Mouse (Mus musculus): ENCODE data around the gene Rapsn. TPM values are rescaled to one million over a fixed set of nuclear protein-coding genes. Genes with fewer than 3 reads are reported as not detected.

Rapsn gene
- polyA plus RNA-seq, 1 experiment = 1.9 TPM

- Histone ChIP-seq H3K4me1 (ENCODE audit: control insufficient read depth, insufficient read depth, low read length) (peaks cover 5% of the 10 kb centered on the region; the same call in 1 of the 2 replicates), H3K4me3 (ENCODE audit: insufficient read depth, low read length) (no peak overlapping the region), H3K27ac (ENCODE audit: insufficient read depth, low read length) (no peak overlapping the region)
- no peak for TF ChIP-seq CTCF (IDR thresholded peaks at IDR 0.05; ENCODE audit: extremely low read depth, insufficient read depth, low read length)
- TF ChIP-seq POLR2A (IDR thresholded peaks at IDR 0.05; ENCODE audit: extremely low read depth, insufficient read depth, low read length) = no peak
Observed at GRCm38 (mm10) chr2:91062779-91063606, 27.6 kb downstream of the Rapsn start.

GRCm38 (mm10) chr2:91064211-91064610 lies 28.8 kb downstream of the Rapsn start:
- peaks cover 10% of the 10 kb centered on the region for H3K4me1 ChIP-seq (ENCODE audit: control insufficient read depth, insufficient read depth, low read length)
- no peak overlapping the region for H3K27ac ChIP-seq (ENCODE audit: insufficient read depth, low read length)
- TF ChIP-seq POLR2A (IDR thresholded peaks at IDR 0.05; ENCODE audit: extremely low read depth, insufficient read depth, low read length) (no peak), CTCF (IDR thresholded peaks at IDR 0.05; ENCODE audit: extremely low read depth, insufficient read depth, low read length) (no peak)
- H3K4me3 ChIP-seq (ENCODE audit: insufficient read depth, low read length) = no peak overlapping the region

- TF ChIP-seq POLR2A (IDR thresholded peaks at IDR 0.05; ENCODE audit: extremely low read depth, insufficient read depth, low read length) = no peak
- peak; percentile 69 for TF ChIP-seq CTCF (IDR thresholded peaks at IDR 0.05; ENCODE audit: extremely low read depth, insufficient read depth, low read length)
- Histone ChIP-seq H3K27ac (ENCODE audit: insufficient read depth, low read length) (no peak overlapping the region), H3K4me3 (ENCODE audit: insufficient read depth, low read length) (no peak overlapping the region)
Observed at GRCm38 (mm10) chr2:91065544-91065943, 30.1 kb downstream of the Rapsn start.

GRCm38 (mm10) chr2:91066455-91066854 lies 31.0 kb downstream of the Rapsn start:
- H3K4me1 ChIP-seq (ENCODE audit: control insufficient read depth, insufficient read depth, low read length) = peaks cover 11% of the 10 kb centered on the region
- TF ChIP-seq CTCF (IDR thresholded peaks at IDR 0.05; ENCODE audit: extremely low read depth, insufficient read depth, low read length) (no peak), POLR2A (IDR thresholded peaks at IDR 0.05; ENCODE audit: extremely low read depth, insufficient read depth, low read length) (no peak)
- no peak overlapping the region for H3K27ac ChIP-seq (ENCODE audit: insufficient read depth, low read length)
- no peak overlapping the region for H3K4me3 ChIP-seq (ENCODE audit: insufficient read depth, low read length)

More at GRCm38 (mm10) chr2:91065544-91065943, 30.1 kb downstream of the Rapsn start:
- peaks cover 10% of the 10 kb centered on the region for H3K4me1 ChIP-seq (ENCODE audit: control insufficient read depth, insufficient read depth, low read length)

- H3K27ac ChIP-seq (ENCODE audit: insufficient read depth, low read length) = no peak overlapping the region
- peak overlapping the region; percentile 74 for H3K4me3 ChIP-seq (ENCODE audit: insufficient read depth, low read length)
- TF ChIP-seq POLR2A (IDR thresholded peaks at IDR 0.05; ENCODE audit: extremely low read depth, insufficient read depth, low read length) (no peak), CTCF (IDR thresholded peaks at IDR 0.05; ENCODE audit: extremely low read depth, insufficient read depth, low read length) (no peak)
- peaks cover 11% of the 10 kb centered on the region for H3K4me1 ChIP-seq (ENCODE audit: control insufficient read depth, insufficient read depth, low read length)
Observed at GRCm38 (mm10) chr2:91068162-91068871, 32.9 kb downstream of the Rapsn start.

GRCm38 (mm10) chr2:91068872-91069165 lies 33.4 kb downstream of the Rapsn start:
- Histone ChIP-seq H3K27ac (ENCODE audit: insufficient read depth, low read length) (no peak overlapping the region), H3K4me1 (ENCODE audit: control insufficient read depth, insufficient read depth, low read length) (peaks cover 11% of the 10 kb centered on the region), H3K4me3 (ENCODE audit: insufficient read depth, low read length) (peak overlapping the region; percentile 74)
- TF ChIP-seq CTCF (IDR thresholded peaks at IDR 0.05; ENCODE audit: extremely low read depth, insufficient read depth, low read length) = no peak
- TF ChIP-seq POLR2A (IDR thresholded peaks at IDR 0.05; ENCODE audit: extremely low read depth, insufficient read depth, low read length) = no peak

GRCm38 (mm10) chr2:91069306-91070000 lies 34.0 kb downstream of the Rapsn start:
- H3K27ac ChIP-seq (ENCODE audit: insufficient read depth, low read length) = 0 out of 2 replicates have a peak overlapping the region, but pooled peaks have one; percentile 6
- no peak for TF ChIP-seq CTCF (IDR thresholded peaks at IDR 0.05; ENCODE audit: extremely low read depth, insufficient read depth, low read length)
- no peak for TF ChIP-seq POLR2A (IDR thresholded peaks at IDR 0.05; ENCODE audit: extremely low read depth, insufficient read depth, low read length)
- peak overlapping the region; percentile 74 for H3K4me3 ChIP-seq (ENCODE audit: insufficient read depth, low read length)
- peaks cover 11% of the 10 kb centered on the region for H3K4me1 ChIP-seq (ENCODE audit: control insufficient read depth, insufficient read depth, low read length)

GRCm38 (mm10) chr2:91070076-91070800 lies 34.8 kb downstream of the Rapsn start, which contains the start of gene Slc39a13:
Slc39a13 (minus strand) TSS chr2:91070417.
- H3K4me1 ChIP-seq (ENCODE audit: control insufficient read depth, insufficient read depth, low read length) = peaks cover 11% of the 10 kb centered on the region
- TF ChIP-seq CTCF (IDR thresholded peaks at IDR 0.05; ENCODE audit: extremely low read depth, insufficient read depth, low read length) (peak; percentile 81), POLR2A (IDR thresholded peaks at IDR 0.05; ENCODE audit: extremely low read depth, insufficient read depth, low read length) (0 out of 2 replicates have a peak, but pooled peaks have one; percentile 30)
- peak within 1 kb of the TSS; percentile 31; the same call in 1 of the 2 replicates for H3K27ac ChIP-seq (ENCODE audit: insufficient read depth, low read length)
- H3K4me3 ChIP-seq (ENCODE audit: insufficient read depth, low read length) = peak within 1 kb of the TSS; percentile 74
